Mouse (Mus musculus) heart, postnatal 36 days (tissue): ENCODE data around the gene Zfand6. TPM values are rescaled to one million over a fixed set of nuclear protein-coding genes. Genes with fewer than 3 reads are reported as not detected.

ENCODE experiments used
- DNase-seq, 2 experiments: peaks; one replicate each; pipeline ENCODE4 v3.0.0; 2021 to 2022
- intact Hi-C: fragments of 180-260 bp; cut with DNase I; formaldehyde crosslinking; loops from one replicate; pipeline ENCODE4 v1.15.1; 2025
- total RNA-seq, 2 experiments: library from RNA; stranded (reverse); gene quantifications; 2 replicates each; pipeline ENCODE4 v1.2.3; 2021

Gene Zfand6
- total RNA-seq: 10 to 100 TPM; 82.9 to 91.1 TPM

- DNase-seq: peak; percentile 98
- intact Hi-C loops: loop anchor here (1.0 to 2.0 kb wide), 2 partner anchors 10 to 83 kb away; partner anchors contain the start of gene Fah
These were observed at the start of gene Zfand6 for GRCm38 (mm10) chr7:84689251-84690100. Gene Zfand6 (minus strand): TSS chr7:84689959.

GRCm38 (mm10) chr7:84736803-84737202 is 47.0 kb upstream of the Zfand6 start:
- intact Hi-C loops: no loop called here

GRCm38 (mm10) chr7:84733038-84733437 is 43.3 kb upstream of the Zfand6 start:
- no peak for DNase-seq
- intact Hi-C loops: no loop called here

More at GRCm38 (mm10) chr7:84736803-84737202, 47.0 kb upstream of the Zfand6 start:
- no peak for DNase-seq

- DNase-seq: no peak
These were observed 42.3 kb upstream of the Zfand6 start for GRCm38 (mm10) chr7:84732052-84732451.

GRCm38 (mm10) chr7:84731076-84731475 is 41.3 kb upstream of the Zfand6 start:
- no peak for DNase-seq
- intact Hi-C loops: no loop called here

More at GRCm38 (mm10) chr7:84732052-84732451, 42.3 kb upstream of the Zfand6 start:
- intact Hi-C loops: no loop called here

- no peak for DNase-seq
- intact Hi-C loops: no loop called here
These were observed 33.2 kb upstream of the Zfand6 start for GRCm38 (mm10) chr7:84722804-84723459.

GRCm38 (mm10) chr7:84710287-84710958 is 20.7 kb upstream of the Zfand6 start:
- no peak for DNase-seq
- intact Hi-C loops: no loop called here

- no peak for DNase-seq
- intact Hi-C loops: no loop called here
These were observed 17.1 kb upstream of the Zfand6 start for GRCm38 (mm10) chr7:84706877-84707276.

GRCm38 (mm10) chr7:84690101-84690509 is 346 bp upstream of the Zfand6 start:
- no peak for DNase-seq
- intact Hi-C loops: no loop called here

GRCm38 (mm10) chr7:84687653-84688580 is 1.8 kb downstream of the Zfand6 start:
- peak in 1 of 2 experiments; percentile 3 for DNase-seq
- intact Hi-C loops: loop anchor here (2.0 kb wide), 1 partner anchor 81 kb away; the partner anchor contains the start of gene Fah

- no peak for DNase-seq
- intact Hi-C loops: no loop called here
These were observed 3.4 kb downstream of the Zfand6 start for GRCm38 (mm10) chr7:84686380-84686779.

- intact Hi-C loops: no loop called here
- no peak for DNase-seq
These were observed 5.1 kb downstream of the Zfand6 start for GRCm38 (mm10) chr7:84684675-84685074.

GRCm38 (mm10) chr7:84681558-84681957 is 8.2 kb downstream of the Zfand6 start:
- intact Hi-C loops: no loop called here
- DNase-seq: no peak

GRCm38 (mm10) chr7:84680931-84681330 is 8.8 kb downstream of the Zfand6 start:
- no peak for DNase-seq
- intact Hi-C loops: no loop called here

GRCm38 (mm10) chr7:84680092-84680491 is 9.7 kb downstream of the Zfand6 start:
- no peak for DNase-seq
- intact Hi-C loops: no loop called here

- intact Hi-C loops: loop anchor here (1.0 kb wide), 1 partner anchor 10 kb away; the partner anchor contains the start of gene Zfand6
- DNase-seq: peak; percentile 49 to 67
These were observed 10.5 kb downstream of the Zfand6 start for GRCm38 (mm10) chr7:84679264-84679663.

GRCm38 (mm10) chr7:84673103-84673502 is 16.7 kb downstream of the Zfand6 start:
- no peak for DNase-seq
- intact Hi-C loops: no loop called here

- intact Hi-C loops: no loop called here
These were observed 20.1 kb downstream of the Zfand6 start for GRCm38 (mm10) chr7:84669554-84670152.

GRCm38 (mm10) chr7:84667946-84668345 is 21.8 kb downstream of the Zfand6 start:
- no peak for DNase-seq
- intact Hi-C loops: no loop called here

More at GRCm38 (mm10) chr7:84669554-84670152, 20.1 kb downstream of the Zfand6 start:
- DNase-seq: no peak
